Comparison of ENCODE assay signal across 11 mouse cellular contexts in genomic region chr5:123288079-123288478, GRCm38 (mm10). TPM values are rescaled to one million over a fixed set of nuclear protein-coding genes. Genes with fewer than 3 reads are reported as not detected.
A peak's percentile ranks its signal among the peaks of the same experiment; 100 is the strongest.
DNase-seq lines count a peak whose midpoint lies in the region; ATAC-seq and TF ChIP-seq lines count a peak whose summit lies in the region.
"Had no signal": no experiment of that assay in that cellular context is flagged by ENCODE, and none has a peak within 500 bp of the region (broad histone marks: within the 10 kb centered on the region; RNA-seq: fewer than 3 reads in every experiment).

No protein-coding gene starts in this region.

- no peaks in the 10 kb centered on the region for H3K27me3 ChIP-seq in kidney, postnatal 0 days (ENCODE audit: insufficient read depth, low read length)
- no peaks in the 10 kb centered on the region for H3K27me3 ChIP-seq in kidney, embryonic 15.5 days
- no peaks in the 10 kb centered on the region for H3K27me3 ChIP-seq in forebrain, embryonic 11.5 days (ENCODE audit: control insufficient read depth, insufficient read depth, low read length)

- H3K9ac ChIP-seq in kidney, postnatal 0 days (ENCODE audit: low read depth, low read length) = no peak overlapping the region
- H3K9ac ChIP-seq in kidney, embryonic 15.5 days = no peak overlapping the region
- no peak overlapping the region for H3K9ac ChIP-seq in forebrain, embryonic 11.5 days (ENCODE audit: low read length)

- no peak overlapping the region for H3K27ac ChIP-seq in kidney, postnatal 0 days
- H3K27ac ChIP-seq in kidney, embryonic 15.5 days = no peak overlapping the region
- no peak overlapping the region for H3K27ac ChIP-seq in forebrain, embryonic 11.5 days (ENCODE audit: low read depth, low read length)
- H3K27ac ChIP-seq: limb, embryonic 10.5 days had no signal

- no peak for ATAC-seq in kidney, postnatal 0 days (replicated peaks; ENCODE audit: low FRiP score, low read depth)
- ATAC-seq in kidney, embryonic 15.5 days (replicated peaks; ENCODE audit: low FRiP score) = no peak
- 0 out of 2 replicates have a peak, but pooled peaks have one; percentile 22 for ATAC-seq in monocyte, adult 5-6 weeks (replicated peaks; ENCODE audit: insufficient number of reproducible peaks, low FRiP score, low TSS enrichment, poor library complexity, severe bottlenecking)
- ATAC-seq in forebrain, embryonic 11.5 days (replicated peaks; ENCODE audit: low FRiP score) = no peak
- ATAC-seq: forebrain, embryonic 16.5 days had no signal

- peak; percentile 34 for TF ChIP-seq CTCF in kidney, postnatal 0 days (IDR thresholded peaks at IDR 0.05; ENCODE audit: low read depth)

- 92% methylated on average over 5 of the region's 5 CpGs for WGBS in kidney, postnatal 0 days
- 83% methylated on average over 5 of the region's 5 CpGs for WGBS in kidney, embryonic 15.5 days
- WGBS in forebrain, embryonic 11.5 days = 76% methylated on average over 5 of the region's 5 CpGs

- H3K4me1 ChIP-seq in kidney, postnatal 0 days (replicated peaks; ENCODE audit: insufficient read depth, low read length) = no peaks in the 10 kb centered on the region
- no peaks in the 10 kb centered on the region for H3K4me1 ChIP-seq in kidney, embryonic 15.5 days
- H3K4me1 ChIP-seq in forebrain, embryonic 11.5 days (replicated peaks; ENCODE audit: control insufficient read depth, insufficient read depth, low read length) = no peaks in the 10 kb centered on the region
- H3K4me1 ChIP-seq: megakaryocyte, embryonic 14.5 days had no signal

- peak; percentile 31 for DNase-seq in adrenal gland, postnatal 10 days
- no peak for DNase-seq in adrenal gland, postnatal 25 days
- DNase-seq in kidney, postnatal 0 days (ENCODE audit: low spot score) = no peak
- DNase-seq in ZHBTc4 (ENCODE audit: low read depth, low spot score) = peak; percentile 68
- DNase-seq in right cerebral cortex, postnatal 36 days (ENCODE audit: low spot score in 2 of 2) = no peak
- DNase-seq in forebrain, embryonic 11.5 days (ENCODE audit: low spot score) = no peak

- H3K4me3 ChIP-seq in kidney, postnatal 0 days (replicated peaks; ENCODE audit: low read depth, low read length) = no peak overlapping the region
- no peak overlapping the region for H3K4me3 ChIP-seq in kidney, embryonic 15.5 days (replicated peaks)
- H3K4me3 ChIP-seq in forebrain, embryonic 11.5 days (ENCODE audit: low read depth, low read length) = no peak overlapping the region
- H3K4me3 ChIP-seq: limb, embryonic 10.5 days; megakaryocyte, embryonic 14.5 days had no signal

- H3K36me3 ChIP-seq in kidney, postnatal 0 days (ENCODE audit: insufficient read depth, low read length) = no peaks in the 10 kb centered on the region
- H3K36me3 ChIP-seq in kidney, embryonic 15.5 days = no peaks in the 10 kb centered on the region
- no peaks in the 10 kb centered on the region for H3K36me3 ChIP-seq in forebrain, embryonic 11.5 days (ENCODE audit: control insufficient read depth, insufficient read depth, low read length)
- H3K36me3 ChIP-seq: limb, embryonic 10.5 days had no signal

- H3K9me3 ChIP-seq in kidney, postnatal 0 days (replicated peaks; ENCODE audit: low read length) = no peaks in the 10 kb centered on the region
- no peaks in the 10 kb centered on the region for H3K9me3 ChIP-seq in kidney, embryonic 15.5 days (replicated peaks)
- H3K9me3 ChIP-seq in forebrain, embryonic 11.5 days (ENCODE audit: control insufficient read depth, low read length) = no peaks in the 10 kb centered on the region
- H3K9me3 ChIP-seq: limb, embryonic 10.5 days had no signal

- no peak overlapping the region for H3K4me2 ChIP-seq in kidney, postnatal 0 days (ENCODE audit: low read length)
- H3K4me2 ChIP-seq in kidney, embryonic 15.5 days = no peak overlapping the region
- H3K4me2 ChIP-seq in forebrain, embryonic 11.5 days (ENCODE audit: low read depth, low read length, severe bottlenecking) = no peak overlapping the region

RNA-seq across cellular contexts. Expression of gene Wdr66, which starts 36.2 kb away (rescaled TPM):
- under 1 TPM; 0.39 to 0.73 TPM for total RNA-seq in adrenal gland, postnatal 10 days (2021)
- 1.3 and 1.6 TPM in 2 replicates for total RNA-seq in adrenal gland, postnatal 25 days (2021)
- polyA plus RNA-seq in kidney, postnatal 0 days (2015; fragmentation: Nextera tagmentation; extraction: Ambion mirVana) = 1.6 and 1.8 TPM in 2 replicates
- polyA plus RNA-seq in kidney, embryonic 15.5 days (2015; fragmentation: Nextera tagmentation; extraction: Ambion mirVana) = 1.5 and 1.7 TPM in 2 replicates
- total RNA-seq in monocyte, adult 5-6 weeks (2017) = 0.78 TPM in 1 of 3 replicates, not detected in the others
- 1.1 and 1.9 TPM in 2 replicates for polyA plus RNA-seq in forebrain, embryonic 11.5 days (2014; fragmentation: Nextera tagmentation; extraction: Ambion mirVana)

RNA-seq across cellular contexts. Expression of gene Bcl7a, which starts 55.6 kb away (rescaled TPM):
- total RNA-seq in adrenal gland, postnatal 10 days (2021) = 10 to 100 TPM; 14.1 to 20.6 TPM
- total RNA-seq in adrenal gland, postnatal 25 days (2021) = 13.7 and 15.4 TPM in 2 replicates
- polyA plus RNA-seq in kidney, postnatal 0 days (2015; fragmentation: Nextera tagmentation; extraction: Ambion mirVana) = 27.4 and 29.9 TPM in 2 replicates
- 41.7 and 42.5 TPM in 2 replicates for polyA plus RNA-seq in kidney, embryonic 15.5 days (2015; fragmentation: Nextera tagmentation; extraction: Ambion mirVana)
- total RNA-seq in monocyte, adult 5-6 weeks (2017) = 1.3 to 5.0 TPM (median 2.7 TPM) in 3 replicates
- 57.1 and 61.7 TPM in 2 replicates for polyA plus RNA-seq in forebrain, embryonic 11.5 days (2014; fragmentation: Nextera tagmentation; extraction: Ambion mirVana)

Comparison
In these comparisons a context has a peak if more than half of its experiments do, and no peak if none do; other contexts are left out.
1. DNase-seq: peak in adrenal gland, postnatal 10 days (single experiment) and ZHBTc4 (single experiment); none in adrenal gland, postnatal 25 days (single experiment), kidney, postnatal 0 days (single experiment), right cerebral cortex, postnatal 36 days (0 of 2) and forebrain, embryonic 11.5 days (single experiment).